Mouse (Mus musculus): ENCODE measurements at regions not wholly inside any gene's neighbourhood (a gene's known extent, or its start where the extent isn't known, plus 50 kb on each side); places are given as distances from the start of the nearest gene placed in this dataset.
"Not testable (repeated sequence)": the region's sequence is repeated elsewhere in the genome, so short reads cannot be mapped to it uniquely, and the experiment has no call there.

GRCm38 (mm10) chr8:109312731-109313130 is 181.1 kb upstream of the Pmfbp1 start:
- ATAC-seq (replicated peaks; ENCODE audit: insufficient number of reproducible peaks, insufficient read depth, low FRiP score, low read depth) = no peak
- 19% methylated on average over 8 of the region's 8 CpGs for WGBS
- Histone ChIP-seq H3K9ac (no peak overlapping the region), H3K4me2 (no peak overlapping the region), H3K9me3 (replicated peaks) (no peaks in the 10 kb centered on the region), H3K4me1 (replicated peaks) (no peaks in the 10 kb centered on the region), H3K36me3 (no peaks in the 10 kb centered on the region), H3K27me3 (no peaks in the 10 kb centered on the region), H3K4me3 (no peak overlapping the region), H3K27ac (no peak overlapping the region)

GRCm38 (mm10) chr8:109320955-109321354 is 172.9 kb upstream of the Pmfbp1 start:
- no peak for ATAC-seq (replicated peaks; ENCODE audit: insufficient number of reproducible peaks, insufficient read depth, low FRiP score, low read depth)
- H3K36me3 ChIP-seq = no peaks in the 10 kb centered on the region
- no peaks in the 10 kb centered on the region for H3K27me3 ChIP-seq
- no peak overlapping the region for H3K4me2 ChIP-seq
- no peak overlapping the region for H3K4me3 ChIP-seq
- WGBS = 82% methylated on average over 11 of the region's 11 CpGs
- H3K27ac ChIP-seq = no peak overlapping the region
- no peaks in the 10 kb centered on the region for H3K4me1 ChIP-seq (replicated peaks)
- H3K9ac ChIP-seq = no peak overlapping the region
- H3K9me3 ChIP-seq (replicated peaks) = no peaks in the 10 kb centered on the region

- H3K9me3 ChIP-seq (replicated peaks) = no peaks in the 10 kb centered on the region
- H3K4me3 ChIP-seq = no peak overlapping the region
- no peaks in the 10 kb centered on the region for H3K36me3 ChIP-seq
- no peak overlapping the region for H3K9ac ChIP-seq
- H3K4me1 ChIP-seq (replicated peaks) = no peaks in the 10 kb centered on the region
- H3K27ac ChIP-seq = no peak overlapping the region
- no peak overlapping the region for H3K4me2 ChIP-seq
- no peak for ATAC-seq (replicated peaks; ENCODE audit: insufficient number of reproducible peaks, insufficient read depth, low FRiP score, low read depth)
- 83% methylated on average over 2 of the region's 2 CpGs for WGBS
- H3K27me3 ChIP-seq = no peaks in the 10 kb centered on the region
Observed at GRCm38 (mm10) chr8:109323351-109323750, 170.5 kb upstream of the Pmfbp1 start.

GRCm38 (mm10) chr8:109324241-109324640 is 169.6 kb upstream of the Pmfbp1 start:
- WGBS = 89% methylated on average over 9 of the region's 9 CpGs
- H3K4me2 ChIP-seq = no peak overlapping the region
- H3K9ac ChIP-seq = no peak overlapping the region
- no peak overlapping the region for H3K27ac ChIP-seq
- H3K27me3 ChIP-seq = no peaks in the 10 kb centered on the region
- H3K4me3 ChIP-seq = no peak overlapping the region
- no peak for ATAC-seq (replicated peaks; ENCODE audit: insufficient number of reproducible peaks, insufficient read depth, low FRiP score, low read depth)
- H3K36me3 ChIP-seq = no peaks in the 10 kb centered on the region
- H3K9me3 ChIP-seq (replicated peaks) = no peaks in the 10 kb centered on the region
- no peaks in the 10 kb centered on the region for H3K4me1 ChIP-seq (replicated peaks)

- H3K27me3 ChIP-seq = no peaks in the 10 kb centered on the region
- whole genome bisulfite sequencing = 70% methylated on average over 7 of the region's 7 CpGs
- H3K27ac ChIP-seq = no peak overlapping the region
- ATAC-seq (replicated peaks; ENCODE audit: insufficient number of reproducible peaks, insufficient read depth, low FRiP score, low read depth) = no peak
- H3K36me3 ChIP-seq = no peaks in the 10 kb centered on the region
- H3K4me3 ChIP-seq = no peak overlapping the region
- H3K4me2 ChIP-seq = no peak overlapping the region
- H3K9me3 ChIP-seq (replicated peaks) = no peaks in the 10 kb centered on the region
- H3K9ac ChIP-seq = no peak overlapping the region
- no peaks in the 10 kb centered on the region for H3K4me1 ChIP-seq (replicated peaks)
Observed at GRCm38 (mm10) chr8:109336203-109336602, 157.6 kb upstream of the Pmfbp1 start.

GRCm38 (mm10) chr8:109338220-109338835 is 155.5 kb upstream of the Pmfbp1 start:
- Histone ChIP-seq H3K27me3 (no peaks in the 10 kb centered on the region), H3K9ac (no peak overlapping the region), H3K4me2 (no peak overlapping the region), H3K9me3 (replicated peaks) (no peaks in the 10 kb centered on the region), H3K27ac (no peak overlapping the region), H3K4me3 (no peak overlapping the region), H3K4me1 (replicated peaks) (no peaks in the 10 kb centered on the region), H3K36me3 (no peaks in the 10 kb centered on the region)
- WGBS = 84% methylated on average over 14 of the region's 14 CpGs
- no peak for ATAC-seq (replicated peaks; ENCODE audit: insufficient number of reproducible peaks, insufficient read depth, low FRiP score, low read depth)

- not testable (repeated sequence) for H3K9ac ChIP-seq
- 90% methylated on average over 21 of the region's 21 CpGs for WGBS
Observed at GRCm38 (mm10) chr8:109340647-109341046, 153.2 kb upstream of the Pmfbp1 start.

GRCm38 (mm10) chr8:109355168-109355567 is 138.7 kb upstream of the Pmfbp1 start:
- H3K27ac ChIP-seq = no peak overlapping the region
- no peak for ATAC-seq (replicated peaks; ENCODE audit: insufficient number of reproducible peaks, insufficient read depth, low FRiP score, low read depth)
- H3K4me3 ChIP-seq = no peak overlapping the region
- 0 out of 2 replicates have a peak, but pooled peaks cover 9% of the 10 kb centered on the region for H3K4me1 ChIP-seq (replicated peaks)
- no peaks in the 10 kb centered on the region for H3K9me3 ChIP-seq (replicated peaks)
- H3K4me2 ChIP-seq = no peak overlapping the region
- no peaks in the 10 kb centered on the region for H3K36me3 ChIP-seq
- no peak overlapping the region for H3K9ac ChIP-seq
- 73% methylated on average over 9 of the region's 9 CpGs for WGBS
- peaks cover 9% of the 10 kb centered on the region; the same call in 1 of the 2 replicates for H3K27me3 ChIP-seq

More at GRCm38 (mm10) chr8:109340647-109341046, 153.2 kb upstream of the Pmfbp1 start:
- not testable (repeated sequence) for ATAC-seq (replicated peaks; ENCODE audit: insufficient number of reproducible peaks, insufficient read depth, low FRiP score, low read depth); H3K27ac ChIP-seq; H3K4me1 ChIP-seq (replicated peaks); H3K36me3 ChIP-seq; H3K4me2 ChIP-seq; H3K27me3 ChIP-seq; H3K4me3 ChIP-seq; H3K9me3 ChIP-seq (replicated peaks)

GRCm38 (mm10) chr8:109359396-109360051 is 134.3 kb upstream of the Pmfbp1 start:
- Histone ChIP-seq H3K4me3 (no peak overlapping the region), H3K36me3 (no peaks in the 10 kb centered on the region), H3K4me1 (replicated peaks) (0 out of 2 replicates have a peak, but pooled peaks cover 2% of the 10 kb centered on the region), H3K27ac (no peak overlapping the region), H3K4me2 (peak overlapping the region; percentile 29; the same call in 1 of the 2 replicates), H3K27me3 (peaks cover 9% of the 10 kb centered on the region; the same call in 1 of the 2 replicates), H3K9me3 (replicated peaks) (no peaks in the 10 kb centered on the region), H3K9ac (no peak overlapping the region)
- ATAC-seq (replicated peaks; ENCODE audit: insufficient number of reproducible peaks, insufficient read depth, low FRiP score, low read depth) = no peak
- 62% methylated on average over 16 of the region's 16 CpGs for whole genome bisulfite sequencing

GRCm38 (mm10) chr8:109360081-109360715 is 133.6 kb upstream of the Pmfbp1 start:
- Histone ChIP-seq H3K27me3 (peaks cover 9% of the 10 kb centered on the region; the same call in 1 of the 2 replicates), H3K9ac (no peak overlapping the region), H3K4me3 (peak overlapping the region; percentile 28; the same call in 1 of the 2 replicates), H3K4me1 (replicated peaks) (0 out of 2 replicates have a peak, but pooled peaks cover 2% of the 10 kb centered on the region), H3K36me3 (no peaks in the 10 kb centered on the region), H3K27ac (no peak overlapping the region), H3K9me3 (replicated peaks) (no peaks in the 10 kb centered on the region), H3K4me2 (peak overlapping the region; percentile 59)
- ATAC-seq (replicated peaks; ENCODE audit: insufficient number of reproducible peaks, insufficient read depth, low FRiP score, low read depth) = no peak
- WGBS = 36% methylated on average over 14 of the region's 14 CpGs

GRCm38 (mm10) chr8:109360904-109361303 is 132.9 kb upstream of the Pmfbp1 start:
- WGBS = 24% methylated on average over 16 of the region's 16 CpGs
- H3K27ac ChIP-seq = no peak overlapping the region
- peaks cover 9% of the 10 kb centered on the region; the same call in 1 of the 2 replicates for H3K27me3 ChIP-seq
- H3K4me2 ChIP-seq = peak overlapping the region; percentile 59
- H3K4me1 ChIP-seq (replicated peaks) = 0 out of 2 replicates have a peak, but pooled peaks cover 2% of the 10 kb centered on the region
- H3K4me3 ChIP-seq = peak overlapping the region; percentile 28
- H3K9ac ChIP-seq = no peak overlapping the region
- no peaks in the 10 kb centered on the region for H3K9me3 ChIP-seq (replicated peaks)
- H3K36me3 ChIP-seq = no peaks in the 10 kb centered on the region
- no peak for ATAC-seq (replicated peaks; ENCODE audit: insufficient number of reproducible peaks, insufficient read depth, low FRiP score, low read depth)
